Mouse (Mus musculus): ENCODE results near the gene Spdef. TPM values are rescaled to one million over a fixed set of nuclear protein-coding genes. Genes with fewer than 3 reads are reported as not detected.

The Spdef gene
- total RNA-seq, 2 experiments from 2014 or later = 0.65 to 0.96 TPM

DNA sequence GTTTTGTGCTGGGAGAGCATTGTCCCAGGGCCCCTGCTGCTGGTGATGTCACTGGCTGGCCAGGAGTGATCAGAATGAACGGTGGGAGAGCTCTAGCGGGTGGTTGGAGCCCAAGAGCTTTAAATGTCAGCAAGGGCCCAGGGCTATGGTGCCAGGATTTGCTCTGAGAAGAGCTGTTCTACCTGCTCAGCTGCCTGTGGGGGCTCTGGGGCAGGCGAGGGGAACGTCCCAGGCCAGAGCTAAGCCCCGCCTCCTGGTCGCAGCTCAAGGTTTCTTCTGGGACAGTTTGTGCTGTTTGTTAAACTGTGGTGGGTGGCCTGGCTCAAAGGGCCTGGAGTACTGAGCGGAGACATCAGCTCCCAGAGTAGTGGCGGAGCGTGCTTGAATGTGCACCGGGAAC lies 3.3 kb downstream of the Spdef start:
- no peak for DNase-seq (ENCODE audit: low spot score in 2 of 2)

- no peak for DNase-seq (ENCODE audit: low spot score in 2 of 2)
These were observed 3.7 kb downstream of the Spdef start for GRCm38 (mm10) chr17:27725011-27725410.

DNA sequence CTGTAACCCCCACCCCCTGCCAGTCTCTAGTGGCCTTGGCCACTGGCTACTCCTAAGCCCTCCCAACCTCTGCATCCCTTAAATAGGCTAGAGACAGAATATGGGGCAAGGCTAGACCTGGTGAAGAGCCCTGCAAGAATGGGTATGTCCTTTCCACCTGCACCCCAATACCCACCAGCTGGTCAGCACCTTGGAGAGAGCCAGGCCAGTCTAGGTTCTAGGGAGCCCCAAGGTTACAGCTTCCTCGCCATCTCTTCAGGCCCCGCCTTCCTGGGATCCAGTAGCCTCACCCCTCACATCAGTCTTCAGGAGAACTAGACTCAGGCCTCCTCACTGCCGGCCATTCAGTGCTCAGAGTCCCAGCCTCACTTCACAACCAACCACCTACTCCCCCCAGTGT lies 4.4 kb downstream of the Spdef start:
- no peak for DNase-seq (ENCODE audit: low spot score in 2 of 2)

- peak in 1 of 2 experiments; percentile 47 for DNase-seq (ENCODE audit: low spot score in 2 of 2)
These were observed 7.6 kb downstream of the Spdef start for GRCm38 (mm10) chr17:27721125-27721664.

DNA sequence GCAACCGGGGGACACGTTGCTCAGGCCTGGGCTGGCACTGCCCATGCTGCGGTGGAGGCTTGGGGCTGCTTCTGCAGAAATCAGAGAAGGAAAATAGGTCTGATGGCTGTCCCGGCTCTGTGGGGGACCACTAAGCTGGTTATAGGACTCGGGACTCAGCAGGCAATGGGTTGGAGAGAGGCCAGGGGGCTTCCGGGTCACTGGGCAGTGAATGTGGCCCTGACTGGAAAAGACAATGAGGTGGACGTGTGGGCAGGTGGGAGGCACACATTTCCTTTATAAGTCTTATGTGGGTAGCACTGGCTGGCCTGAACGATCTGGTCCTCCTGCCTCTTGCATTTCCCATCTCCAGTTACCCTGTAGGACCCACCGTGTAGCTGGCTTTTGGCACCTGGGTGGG lies 8.4 kb downstream of the Spdef start:
- no peak for DNase-seq (ENCODE audit: low spot score in 2 of 2)

DNA sequence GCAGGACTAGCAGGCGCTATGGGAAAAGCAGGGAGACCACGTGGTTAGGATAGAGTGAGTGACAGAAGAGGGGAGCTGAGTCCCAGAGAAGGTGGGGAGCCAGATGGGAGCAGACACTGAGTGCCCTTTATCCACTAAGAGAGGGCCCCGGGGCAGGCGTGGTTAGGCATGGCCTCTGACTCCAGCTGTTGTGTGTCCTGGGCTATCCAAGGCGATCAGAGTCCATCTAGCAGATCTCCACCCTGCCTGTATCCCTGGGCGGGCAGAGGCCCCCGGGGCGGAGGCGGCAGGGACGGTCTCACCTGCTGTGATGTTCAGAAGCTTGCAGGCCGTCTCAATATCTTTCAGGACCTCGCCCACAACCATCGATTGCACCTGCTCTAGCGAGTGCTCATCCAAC lies 9.1 kb downstream of the Spdef start:
- DNase-seq (ENCODE audit: low spot score in 2 of 2) = no peak

GRCm38 (mm10) chr17:27718250-27718649 lies 10.5 kb downstream of the Spdef start:
- DNase-seq (ENCODE audit: low spot score in 2 of 2) = no peak

GRCm38 (mm10) chr17:27716804-27717203 lies 12.0 kb downstream of the Spdef start:
- no peak for DNase-seq (ENCODE audit: low spot score in 2 of 2)

DNA sequence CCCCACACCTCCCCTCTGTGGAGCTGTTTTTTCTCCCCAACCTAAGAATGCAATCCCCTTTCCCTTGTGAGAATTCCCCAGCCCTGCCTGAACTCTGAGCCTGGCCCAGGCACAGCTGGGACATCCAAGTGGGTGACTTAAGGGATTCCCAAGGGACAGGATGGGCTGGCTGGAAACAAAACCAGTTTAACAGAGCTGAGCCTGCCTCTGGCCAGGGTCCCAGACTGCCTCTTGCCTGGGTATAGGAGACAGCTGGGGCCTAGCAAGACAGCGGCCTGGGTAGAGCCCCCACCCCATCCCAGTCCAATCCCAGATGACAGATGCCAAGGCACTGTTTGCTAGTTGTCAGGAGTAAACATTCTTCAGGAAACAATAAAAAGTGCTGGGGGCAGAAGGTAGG lies 15.9 kb downstream of the Spdef start:
- DNase-seq (ENCODE audit: low spot score in 2 of 2) = no peak

DNA sequence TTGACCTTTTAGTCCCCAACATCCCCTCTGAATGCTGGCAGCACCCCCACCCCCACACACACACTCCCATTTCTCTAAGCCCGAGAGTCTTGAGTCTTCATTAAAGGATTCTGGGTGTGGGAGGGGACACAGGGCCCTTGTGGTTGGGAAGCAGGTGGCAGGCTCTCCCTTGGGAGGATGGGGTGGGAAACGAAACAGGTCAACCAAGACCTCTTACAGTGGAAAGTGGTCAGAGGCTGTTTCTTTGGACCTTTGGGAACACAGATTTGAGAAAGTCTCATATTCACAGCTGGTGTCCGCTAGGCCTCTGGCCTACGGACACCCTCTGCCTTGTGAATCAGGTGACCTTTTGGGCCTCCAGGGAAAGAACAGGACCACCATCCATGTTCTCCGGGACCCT lies 19.1 kb downstream of the Spdef start:
- DNase-seq (ENCODE audit: low spot score in 2 of 2) = no peak

DNA sequence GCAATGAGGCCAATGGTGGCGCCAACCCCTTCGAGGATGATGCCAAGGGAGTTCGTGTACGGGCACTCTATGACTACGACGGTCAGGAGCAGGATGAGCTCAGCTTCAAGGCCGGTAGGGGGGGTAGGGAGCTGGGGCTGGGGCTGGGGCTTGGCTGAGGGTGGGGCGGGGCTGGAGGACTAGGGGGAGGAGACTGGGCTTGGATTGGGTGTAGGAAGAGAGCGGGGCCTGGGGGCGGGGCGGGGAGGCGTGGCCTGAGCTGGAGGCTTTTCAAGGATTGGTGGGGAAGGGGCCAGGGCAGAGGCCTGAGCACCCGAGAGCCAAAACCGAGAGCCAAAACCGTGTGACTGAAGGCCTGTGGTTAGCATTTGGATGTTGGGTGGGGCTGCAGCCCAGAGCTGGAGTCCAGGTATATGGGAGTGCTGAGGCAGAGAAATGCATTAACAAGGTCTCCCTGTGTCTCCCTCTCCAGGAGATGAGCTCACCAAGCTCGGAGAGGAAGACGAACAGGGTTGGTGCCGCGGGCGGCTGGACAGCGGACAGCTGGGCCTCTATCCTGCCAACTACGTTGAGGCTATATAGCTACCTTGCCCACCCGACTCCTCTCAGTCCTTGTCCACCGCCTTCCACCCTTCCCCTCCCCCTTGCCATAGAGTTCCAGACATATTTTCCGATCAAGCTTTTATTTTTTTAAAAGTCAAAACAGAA lies 20.6 kb downstream of the Spdef start:
- DNase-seq (ENCODE audit: low spot score in 2 of 2) = peak; percentile 62 to 81

- no peak for DNase-seq (ENCODE audit: low spot score in 2 of 2)
These were observed 23.1 kb downstream of the Spdef start for GRCm38 (mm10) chr17:27705661-27706060.

DNA sequence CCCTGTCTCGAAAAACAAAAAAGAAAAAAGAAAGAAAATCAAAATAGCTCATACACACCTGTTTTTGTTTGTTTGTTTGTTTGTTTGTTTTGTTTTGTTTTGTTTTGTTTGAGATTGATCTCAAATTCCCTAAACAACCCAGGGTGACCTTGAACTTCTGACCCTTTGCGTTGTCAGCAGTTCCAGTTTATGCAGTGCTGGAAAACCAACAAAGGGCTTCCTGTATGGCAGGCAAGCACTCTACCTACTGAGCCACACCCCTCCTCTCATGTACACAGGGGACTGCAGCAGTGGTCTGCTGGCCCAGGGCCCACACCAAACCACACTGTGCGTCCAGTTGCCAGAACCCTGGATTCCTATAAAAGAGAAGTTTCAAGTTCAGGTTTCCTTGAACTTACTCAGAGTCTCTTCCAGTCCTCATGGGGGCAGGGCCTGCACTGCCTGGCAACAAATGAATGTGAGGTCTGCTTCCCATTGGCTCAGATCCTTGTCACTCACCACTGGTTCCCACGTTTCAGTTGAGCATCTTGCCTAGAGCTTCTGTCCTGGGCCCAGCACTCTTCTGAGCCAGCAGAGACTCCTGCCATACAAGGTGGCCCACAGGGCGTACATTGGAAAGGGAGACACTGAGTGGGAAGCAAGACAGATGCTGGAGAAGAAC lies 24.7 kb downstream of the Spdef start:
- no peak for DNase-seq (ENCODE audit: low spot score in 2 of 2)

- DNase-seq (ENCODE audit: low spot score in 2 of 2) = peak in 1 of 2 experiments; percentile 50
These were observed 26.2 kb downstream of the Spdef start for GRCm38 (mm10) chr17:27702518-27702917.

DNA sequence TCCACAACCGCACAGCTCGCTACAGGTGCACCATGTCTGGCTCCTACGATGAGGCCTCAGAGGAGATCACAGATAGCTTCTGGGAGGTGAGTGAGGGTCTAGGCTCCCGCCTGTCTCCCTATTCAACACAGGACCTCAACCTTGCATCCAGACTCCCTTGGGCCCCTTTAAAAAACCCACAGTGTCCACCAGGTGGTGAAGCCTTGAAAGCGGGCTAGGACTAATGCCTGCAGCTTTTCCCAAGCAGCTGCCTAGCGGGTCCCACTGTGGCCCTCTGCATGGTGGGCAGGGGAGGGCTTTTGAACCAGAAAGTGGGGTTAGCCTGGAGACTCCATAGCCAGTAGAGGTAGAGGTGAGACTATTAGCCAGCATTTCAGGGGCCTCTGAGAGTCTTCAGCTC lies 26.9 kb downstream of the Spdef start:
- DNase-seq (ENCODE audit: low spot score in 2 of 2) = no peak

DNA sequence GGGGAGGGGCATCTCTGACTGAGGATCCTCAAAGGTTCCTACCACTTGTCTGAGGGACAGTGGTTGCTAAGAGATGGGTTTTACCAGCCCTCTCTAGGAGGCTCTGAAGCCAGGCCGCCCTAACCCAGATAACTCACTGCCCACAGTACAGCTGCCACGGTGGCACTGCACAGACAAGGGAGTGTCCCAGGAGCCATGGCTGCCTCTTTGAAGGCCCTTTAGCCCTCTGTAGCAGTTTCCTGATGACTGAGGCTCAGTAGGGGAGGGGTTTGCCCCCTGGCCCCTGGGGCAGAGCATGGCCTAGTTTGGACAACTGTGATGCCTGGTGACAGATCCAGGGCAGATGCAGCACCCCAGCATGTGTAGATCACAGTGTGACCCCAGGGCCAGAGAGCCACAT lies 27.9 kb downstream of the Spdef start:
- no peak for DNase-seq (ENCODE audit: low spot score in 2 of 2)

DNA sequence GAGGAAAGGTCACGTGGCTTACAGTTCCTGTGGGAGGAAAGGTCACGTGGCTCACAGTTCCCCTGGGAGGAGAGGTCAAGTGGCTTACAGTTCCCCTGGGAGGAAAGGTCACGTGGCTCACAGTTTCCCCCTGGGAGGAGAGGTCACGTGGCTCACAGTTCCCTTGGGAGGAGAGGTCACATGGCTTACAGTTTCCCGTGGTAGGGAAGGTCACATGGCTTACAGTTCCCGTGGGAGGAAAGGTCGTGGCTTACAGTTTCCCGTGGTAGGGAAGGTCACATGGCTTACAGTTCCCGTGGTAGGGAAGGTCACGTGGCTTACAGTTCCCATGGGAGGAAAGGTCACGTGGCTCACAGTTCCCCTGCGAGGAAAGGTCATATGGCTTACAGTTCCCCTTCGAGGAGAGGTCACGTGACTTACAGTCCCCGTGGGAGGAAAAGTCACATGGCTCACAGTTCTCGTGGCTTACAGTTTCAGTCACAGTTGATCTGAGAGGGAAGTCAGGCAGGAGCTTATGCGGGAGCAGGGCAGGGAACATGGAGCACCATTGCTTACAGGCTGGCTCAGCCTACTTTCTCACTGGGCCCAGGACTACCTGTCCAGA lies 29.0 kb downstream of the Spdef start:
- no peak for DNase-seq (ENCODE audit: low spot score in 2 of 2)

DNA sequence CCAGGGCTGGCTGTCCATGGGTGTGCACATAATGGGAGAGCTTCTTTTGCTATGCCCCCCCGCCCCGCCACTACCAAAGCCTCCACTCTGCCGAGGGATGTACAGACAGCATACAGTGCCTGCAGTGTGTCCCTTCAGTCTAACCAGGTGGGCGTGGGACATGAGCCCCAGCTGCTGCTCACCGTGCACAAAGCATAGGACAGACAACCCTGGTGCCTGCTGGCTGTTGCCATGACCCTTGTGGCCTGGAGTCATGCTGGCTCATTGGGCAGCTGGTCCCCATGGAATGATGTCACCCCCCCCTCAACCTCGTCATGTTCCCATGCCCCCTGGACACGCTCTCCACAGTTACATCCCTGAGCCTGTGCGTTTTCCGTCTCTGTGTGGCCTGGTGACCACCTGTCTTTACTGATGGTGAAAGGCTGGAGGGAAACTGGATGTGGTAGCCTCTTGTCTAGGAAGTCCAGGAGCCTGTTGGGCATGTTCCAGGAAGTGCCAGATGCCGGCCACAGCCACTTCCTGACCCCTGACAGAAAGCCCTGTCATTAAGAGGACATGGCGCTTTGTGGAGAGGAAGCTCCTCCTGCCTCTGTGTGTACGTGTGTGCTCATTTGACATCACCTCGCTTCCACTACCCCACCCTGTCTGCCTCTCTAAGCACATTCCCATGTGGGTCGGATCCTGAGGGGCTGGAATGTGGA lies 37.6 kb downstream of the Spdef start:
- no peak for DNase-seq (ENCODE audit: low spot score in 2 of 2)

DNA sequence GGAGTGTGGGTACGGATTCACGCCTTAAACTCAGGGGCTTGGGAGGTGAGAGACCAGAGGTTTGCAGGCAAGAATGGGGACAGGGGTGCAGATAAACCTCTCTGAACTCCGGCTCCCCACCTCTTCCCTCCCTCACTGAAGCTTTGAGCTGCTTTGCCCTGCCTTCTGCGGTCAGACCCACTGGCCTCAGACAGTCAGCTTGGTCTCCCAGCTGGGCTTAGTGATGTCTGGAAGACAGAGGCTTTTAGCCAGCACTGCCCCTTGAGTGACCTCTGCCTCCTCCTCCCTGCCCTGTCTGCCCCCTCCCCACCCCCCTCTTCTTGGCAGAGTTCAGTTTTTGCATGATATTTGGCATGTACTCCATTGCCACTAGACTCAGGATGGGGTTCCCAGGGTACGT lies 42.4 kb downstream of the Spdef start:
- no peak for DNase-seq (ENCODE audit: low spot score in 2 of 2)

DNA sequence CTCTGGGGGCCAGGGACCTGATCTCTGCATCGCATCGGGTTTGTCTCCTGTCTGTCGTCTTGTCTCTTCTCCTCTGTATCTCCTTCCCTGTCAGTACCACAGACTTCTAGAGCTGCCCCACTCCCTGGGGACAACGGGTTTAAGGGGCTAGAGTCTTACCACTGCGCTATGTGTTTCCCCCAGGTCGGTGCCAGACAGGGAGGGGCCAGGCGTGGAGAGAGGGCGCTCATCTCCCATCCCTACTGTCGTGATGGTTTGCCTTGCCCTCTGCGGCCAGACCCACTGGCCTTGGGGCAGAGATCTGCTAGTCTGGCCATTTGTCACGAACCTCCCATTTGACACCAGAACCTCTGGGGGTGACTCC lies 43.2 kb downstream of the Spdef start:
- DNase-seq (ENCODE audit: low spot score in 2 of 2) = no peak

- DNase-seq (ENCODE audit: low spot score in 2 of 2) = peak in 1 of 2 experiments; percentile 48
These were observed 43.7 kb downstream of the Spdef start for GRCm38 (mm10) chr17:27684886-27685549.

All from gastrocnemius, postnatal 4 days (tissue).